Mouse (Mus musculus) midbrain, postnatal 0 days (tissue): ENCODE results near the gene Zfp451. TPM values are rescaled to one million over a fixed set of nuclear protein-coding genes. Genes with fewer than 3 reads are reported as not detected.
"Not testable (repeated sequence)": the region's sequence is repeated elsewhere in the genome, so short reads cannot be mapped to it uniquely, and the experiment has no call there.

ENCODE experiments used
- ATAC-seq: fragments of 200-750 bp; cut with Nextera tagmentation; 2 replicates; pipeline ENCODE4 v1.8.0; 2017; ENCODE audit warnings: moderate number of reproducible peaks, mild to moderate bottlenecking, moderate TSS enrichment, moderate library complexity; ENCODE audit not compliant: low FRiP score
- DNase-seq: peaks from one replicate; pipeline ENCODE4 v3.0.0-alpha.2; 2015; ENCODE audit warnings: low spot score
- H3K27ac ChIP-seq: fragments of 300-500 bp; sonication (generic); 2 replicates; pipeline ENCODE4 v1.5.1; 2014; ENCODE audit warnings: low read depth, mild to moderate bottlenecking, low read length, mixed read lengths
- H3K27me3 ChIP-seq: fragments of 300-500 bp; sonication (generic); 2 replicates; pipeline ENCODE4 v1.6.1; 2014; ENCODE audit warnings: low read length, control low read depth, mixed read lengths; ENCODE audit not compliant: insufficient read depth
- H3K36me3 ChIP-seq: fragments of 300-500 bp; sonication (generic); 2 replicates; pipeline ENCODE4 v1.6.1; 2014; ENCODE audit warnings: low read length, control low read depth, mixed read lengths; ENCODE audit not compliant: insufficient read depth
- H3K4me1 ChIP-seq: fragments of 300-500 bp; sonication (generic); 2 replicates; pipeline ENCODE4 v1.6.1; 2014; ENCODE audit warnings: mild to moderate bottlenecking, control low read depth, antibody characterized with exemption, low read length, mixed read lengths; ENCODE audit not compliant: insufficient read depth
- H3K4me2 ChIP-seq: fragments of 300-500 bp; sonication (generic); 2 replicates; pipeline ENCODE4 v1.6.1; 2014; ENCODE audit warnings: low read depth, mild to moderate bottlenecking, low read length, mixed read lengths; ENCODE audit not compliant: poor library complexity, severe bottlenecking
- H3K4me3 ChIP-seq: fragments of 300-500 bp; sonication (generic); 2 replicates; pipeline ENCODE4 v1.5.1; 2014; ENCODE audit warnings: low read depth, mild to moderate bottlenecking, low read length, moderate library complexity
- H3K9ac ChIP-seq: fragments of 300-500 bp; sonication (generic); replicated peaks from 2 replicates; pipeline ENCODE4 v1.6.1; 2014; ENCODE audit warnings: mild to moderate bottlenecking, low read length, moderate library complexity, mixed read lengths; ENCODE audit not compliant: poor library complexity, severe bottlenecking
- H3K9me3 ChIP-seq: fragments of 300-500 bp; sonication (generic); 2 replicates; pipeline ENCODE4 v1.6.1; 2016; ENCODE audit warnings: low read length, control low read depth
- CTCF ChIP-seq: IDR thresholded peaks from 2 replicates; pipeline ENCODE4 v1.5.1; 2016; ENCODE audit warnings: antibody characterized with exemption, mild to moderate bottlenecking
- WGBS: fragments of 180-500 bp; shearing (Covaris S2); extraction: QIAGEN DNeasy Blood & Tissue Kit; methylation state at CpG from one replicate; pipeline ENCODE4 v1.1.7; 2014; 5-methylcytosine and 5-hydroxymethylcytosine counted together
- polyA plus RNA-seq: library from polyadenylated mRNA; unstranded; fragments of >200 nt; fragmentation: Nextera tagmentation; extraction: Ambion mirVana; gene quantifications from 2 replicates; pipeline ENCODE4 v1.2.1, GENCODE M21; 2015
- total RNA-seq: library from RNA; depleted of rRNA; stranded (reverse); fragments of >200 nt; gene quantifications from 2 replicates; pipeline ENCODE4 v1.2.3, GENCODE M21; 2014

The Zfp451 gene
- total and polyA plus RNA-seq, 2 experiments from 2014 or later: 34.2 to 78.8 TPM

- Histone ChIP-seq H3K36me3 (no peaks in the 10 kb centered on the region), H3K4me1 (no peaks in the 10 kb centered on the region; the same call in 1 of the 2 replicates), H3K9me3 (no peaks in the 10 kb centered on the region), H3K27ac (no peak overlapping the region), H3K4me3 (peak overlapping the region; percentile 65), H3K4me2 (peak overlapping the region; percentile 93), H3K9ac (peak overlapping the region; percentile 80), H3K27me3 (no peaks in the 10 kb centered on the region)
- DNase-seq (peak; percentile 20), ATAC-seq (peak; percentile 59; the same call in 1 of the 2 replicates)
- TF ChIP-seq CTCF: peak; percentile 14; the same call in 1 of the 2 replicates
- 4% methylated on average over 14 of the region's 14 CpGs for WGBS
These were observed 57.4 kb downstream of the Zfp451 start for GRCm38 (mm10) chr1:33757033-33757413.

- no peak for TF ChIP-seq CTCF
- Histone ChIP-seq H3K36me3 (no peaks in the 10 kb centered on the region), H3K9ac (no peak overlapping the region), H3K4me2 (peak overlapping the region; percentile 93), H3K27ac (no peak overlapping the region), H3K27me3 (no peaks in the 10 kb centered on the region), H3K4me3 (peak overlapping the region; percentile 65), H3K4me1 (no peaks in the 10 kb centered on the region; the same call in 1 of the 2 replicates), H3K9me3 (no peaks in the 10 kb centered on the region)
- no peak for DNase-seq
- 44% methylated on average over 18 of the region's 18 CpGs for whole genome bisulfite sequencing
- ATAC-seq: no peak
These were observed 58.0 kb downstream of the Zfp451 start for GRCm38 (mm10) chr1:33756258-33757032.

- DNase-seq (no peak), ATAC-seq (no peak)
- Histone ChIP-seq H3K4me3 (no peak overlapping the region), H3K36me3 (no peaks in the 10 kb centered on the region), H3K4me2 (no peak overlapping the region), H3K27ac (no peak overlapping the region), H3K9me3 (no peaks in the 10 kb centered on the region), H3K27me3 (no peaks in the 10 kb centered on the region), H3K9ac (no peak overlapping the region), H3K4me1 (no peaks in the 10 kb centered on the region; the same call in 1 of the 2 replicates)
- 84% methylated on average over 7 of the region's 7 CpGs for WGBS
- no peak for TF ChIP-seq CTCF
These were observed 58.6 kb downstream of the Zfp451 start for GRCm38 (mm10) chr1:33755799-33756198.

GRCm38 (mm10) chr1:33754965-33755735, 59.2 kb downstream of the Zfp451 start:
- WGBS: 77% methylated on average over 21 of the region's 21 CpGs
- no peak for TF ChIP-seq CTCF
- Histone ChIP-seq H3K27ac (no peak overlapping the region), H3K9me3 (no peaks in the 10 kb centered on the region), H3K27me3 (no peaks in the 10 kb centered on the region), H3K4me2 (no peak overlapping the region), H3K4me1 (no peaks in the 10 kb centered on the region; the same call in 1 of the 2 replicates), H3K36me3 (no peaks in the 10 kb centered on the region), H3K4me3 (no peak overlapping the region), H3K9ac (no peak overlapping the region)
- no peak for DNase-seq
- no peak for ATAC-seq

- no peak for ATAC-seq
- H3K4me1 ChIP-seq: no peaks in the 10 kb centered on the region; the same call in 1 of the 2 replicates
- no peaks in the 10 kb centered on the region for H3K9me3 ChIP-seq
- DNase-seq: no peak
- no peak overlapping the region for H3K4me2 ChIP-seq
- no peak for TF ChIP-seq CTCF
- no peaks in the 10 kb centered on the region for H3K27me3 ChIP-seq
- no peak overlapping the region for H3K9ac ChIP-seq
- no peaks in the 10 kb centered on the region for H3K36me3 ChIP-seq
- H3K27ac ChIP-seq: no peak overlapping the region
- WGBS: 93% methylated on average over 17 of the region's 17 CpGs
- H3K4me3 ChIP-seq: no peak overlapping the region
These were observed 60.3 kb downstream of the Zfp451 start for GRCm38 (mm10) chr1:33754089-33754488.

GRCm38 (mm10) chr1:33751283-33751682, 63.1 kb downstream of the Zfp451 start:
- no peak overlapping the region for H3K4me3 ChIP-seq
- H3K9me3 ChIP-seq: no peaks in the 10 kb centered on the region
- TF ChIP-seq CTCF: no peak
- no peak overlapping the region for H3K4me2 ChIP-seq
- WGBS: 85% methylated on average over 10 of the region's 10 CpGs
- H3K9ac ChIP-seq: no peak overlapping the region
- DNase-seq (peak; percentile 69), ATAC-seq (no peak; the same call in 1 of the 2 replicates)
- no peak overlapping the region for H3K27ac ChIP-seq
- H3K36me3 ChIP-seq: no peaks in the 10 kb centered on the region
- no peaks in the 10 kb centered on the region for H3K4me1 ChIP-seq
- no peaks in the 10 kb centered on the region for H3K27me3 ChIP-seq

- H3K4me2 ChIP-seq, H3K36me3 ChIP-seq, H3K4me3 ChIP-seq, H3K27ac ChIP-seq, DNase-seq, ATAC-seq, H3K9ac ChIP-seq, H3K4me1 ChIP-seq, H3K9me3 ChIP-seq, H3K27me3 ChIP-seq: not testable (repeated sequence)
- 84% methylated on average over 3 of the region's 4 CpGs for WGBS
These were observed 64.7 kb downstream of the Zfp451 start for GRCm38 (mm10) chr1:33749709-33750108.
